Mouse (Mus musculus) effector memory CD4-positive, alpha-beta T cell, adult 7 months (primary cell): Measurements from ENCODE around the gene Krtap4-16. TPM values are rescaled to one million over a fixed set of nuclear protein-coding genes. Genes with fewer than 3 reads are reported as not detected.

Source experiments
- polyA plus RNA-seq: library from polyadenylated mRNA; unstranded; fragments of 100-300 nt; shearing (Covaris generic); gene quantifications from one replicate; pipeline ENCODE4 v1.2.1, GENCODE M21; 2017

Gene Krtap4-16
- polyA plus RNA-seq = not detected

DNA sequence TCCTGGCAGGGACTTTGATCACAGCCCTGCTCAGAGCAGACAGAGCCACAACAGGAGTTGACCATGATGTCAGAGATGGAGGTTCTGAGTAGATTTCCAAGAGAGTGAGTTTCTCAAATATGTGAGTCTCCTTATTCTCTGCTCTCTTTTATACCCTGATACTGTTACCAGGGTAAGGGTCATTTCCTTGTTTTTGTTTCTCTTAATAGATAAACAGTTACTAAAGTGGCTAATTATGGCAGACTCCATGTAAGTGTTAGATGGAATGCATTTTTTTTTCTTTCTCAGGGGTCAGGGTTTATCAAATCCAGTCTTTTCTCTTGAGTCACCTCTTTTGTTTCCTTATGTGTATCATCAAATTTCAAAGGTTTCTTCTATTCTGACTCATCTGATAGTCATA lies at the start of gene Krtap4-16:
Gene Krtap4-16, minus strand, starts transcription at position 101 of the 400 bp plus-strand sequence.

DNA sequence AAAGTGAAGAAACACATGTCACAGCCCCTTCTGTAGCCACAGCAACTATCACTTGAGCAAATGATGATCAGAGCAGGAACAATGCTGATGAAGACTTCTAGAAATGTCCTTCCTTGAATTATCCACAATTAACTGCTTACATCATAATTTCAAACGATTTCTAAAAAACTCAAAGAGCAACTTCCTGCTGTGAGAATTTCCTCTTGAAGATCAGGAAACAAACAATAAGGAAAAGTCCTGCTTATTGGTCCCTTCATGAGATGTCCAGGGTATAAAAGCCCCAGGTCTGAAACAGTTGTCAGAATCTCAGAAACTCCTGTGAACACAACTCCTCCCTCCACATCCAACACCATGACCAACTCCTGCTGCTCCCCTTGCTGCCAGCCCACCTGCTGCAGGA lies 27.5 kb upstream of the Krtap4-16 start, which contains the start of gene Gm11567:
Gene Gm11567, plus strand, starts transcription at position 301 of the 400 bp plus-strand sequence.

GRCm38 (mm10) chr11:99873089-99873488 lies 21.7 kb upstream of the Krtap4-16 start, which contains the start of gene Krtap9-1:
TSS of gene Krtap9-1 (plus strand) at chr11:99873389.

DNA sequence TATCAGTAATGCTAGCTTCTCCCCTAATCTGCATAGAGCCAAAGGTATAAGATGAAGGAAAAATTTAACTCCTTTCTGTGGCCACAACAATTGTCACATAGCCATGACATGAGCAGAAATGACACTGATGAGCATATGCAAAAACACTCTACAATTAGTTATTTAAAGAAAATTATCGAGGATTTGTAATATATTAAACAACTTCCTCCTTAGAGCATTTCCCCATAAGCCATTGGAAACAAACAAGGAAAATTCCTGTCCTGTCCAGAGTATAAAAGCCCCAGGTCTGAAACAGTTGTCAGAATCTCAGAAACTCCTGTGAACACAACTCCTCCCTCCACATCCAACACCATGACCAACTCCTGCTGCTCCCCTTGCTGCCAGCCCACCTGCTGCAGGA lies 12.8 kb upstream of the Krtap4-16 start, which contains the start of gene Gm11559:
Gene Gm11559, plus strand, starts transcription at position 301 of the 400 bp plus-strand sequence.

GRCm38 (mm10) chr11:99857617-99858016 lies 6.2 kb upstream of the Krtap4-16 start, which contains the start of gene Gm11568:
TSS of gene Gm11568 (plus strand) at chr11:99857917.

DNA sequence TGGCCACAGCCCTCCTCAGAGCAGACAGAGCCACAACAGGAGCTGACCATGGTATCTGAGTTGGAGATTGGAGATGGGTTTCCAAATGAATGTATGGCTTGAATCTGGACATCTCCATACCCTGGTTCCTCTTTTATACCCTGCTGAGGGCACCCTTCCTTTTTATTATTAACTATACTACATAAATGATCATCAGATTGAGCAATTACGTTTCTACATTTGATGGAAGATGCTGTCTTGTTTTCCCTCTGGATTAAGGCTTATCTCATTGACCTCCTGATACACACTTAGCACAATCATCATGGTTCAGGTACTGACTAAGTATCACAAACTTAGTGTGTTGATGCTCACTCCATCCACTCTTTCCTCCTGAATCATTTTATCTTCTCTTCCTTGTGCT lies 13.4 kb downstream of the Krtap4-16 start, which contains the start of gene 2300003K06Rik:
Gene 2300003K06Rik, minus strand, starts transcription at position 101 of the 400 bp plus-strand sequence.

GRCm38 (mm10) chr11:99815566-99815965 lies 35.8 kb downstream of the Krtap4-16 start, which contains the start of gene Gm11564:
TSS of gene Gm11564 (minus strand) at chr11:99815666.

DNA sequence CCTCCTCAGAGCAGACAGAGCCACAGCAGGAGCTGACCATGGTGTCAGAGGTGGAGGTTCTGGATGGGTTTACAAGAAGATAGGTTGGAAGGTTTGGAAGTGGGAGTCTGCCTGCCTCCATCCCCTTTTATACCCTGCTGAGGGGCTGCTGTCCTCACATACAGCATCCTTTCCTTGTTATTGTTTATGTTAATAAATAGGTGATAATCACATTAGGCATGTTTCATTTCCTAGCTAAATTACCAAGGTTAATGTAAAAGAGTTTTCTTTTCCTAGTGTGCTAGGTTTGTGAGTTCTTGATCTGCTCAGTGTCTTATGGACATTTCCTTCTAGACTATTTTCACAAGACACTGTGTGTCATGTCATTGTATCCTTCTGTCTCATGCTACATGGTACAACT lies 41.6 kb downstream of the Krtap4-16 start, which contains the start of gene Krtap4-13:
Gene Krtap4-13, minus strand, starts transcription at position 101 of the 400 bp plus-strand sequence.

DNA sequence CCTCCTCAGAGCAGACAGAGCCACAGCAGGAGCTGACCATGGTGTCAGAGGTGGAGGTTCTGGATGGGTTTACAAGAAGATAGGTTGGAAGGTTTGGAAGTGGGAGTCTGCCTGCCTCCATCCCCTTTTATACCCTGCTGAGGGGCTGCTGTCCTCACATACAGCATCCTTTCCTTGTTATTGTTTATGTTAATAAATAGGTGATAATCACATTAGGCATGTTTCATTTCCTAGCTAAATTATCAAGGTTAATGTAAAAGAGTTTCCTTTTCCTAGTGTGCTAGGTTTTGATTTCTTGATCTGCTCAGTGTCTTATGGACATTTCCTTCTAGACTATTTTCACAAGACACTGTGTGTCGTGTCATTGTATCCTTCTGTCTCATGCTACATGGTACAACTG lies 47.1 kb downstream of the Krtap4-16 start, which contains the start of gene Gm11554:
Gene Gm11554, minus strand, starts transcription at position 101 of the 400 bp plus-strand sequence.

Other genes starting within 250 kb of the Krtap4-16 start
- not detected for gene Gm11938, start 248.3 kb downstream of the Krtap4-16 start, polyA plus RNA-seq
- gene Gm11937, start 241.4 kb downstream of the Krtap4-16 start, polyA plus RNA-seq = not detected
- not detected for gene Krtap2-4, start 236.8 kb downstream of the Krtap4-16 start, polyA plus RNA-seq
- gene Gm11562, start 231.2 kb downstream of the Krtap4-16 start, polyA plus RNA-seq = not detected
- gene Krtap4-1, start 223.4 kb downstream of the Krtap4-16 start, polyA plus RNA-seq = not detected
- gene Krtap4-2, start 216.5 kb downstream of the Krtap4-16 start, polyA plus RNA-seq = not detected
- not detected for gene Krtap4-7, start 207.5 kb downstream of the Krtap4-16 start, polyA plus RNA-seq
- not detected for gene Gm11555, start 201.4 kb downstream of the Krtap4-16 start, polyA plus RNA-seq
- gene Gm11563, start 192.6 kb downstream of the Krtap4-16 start, polyA plus RNA-seq = not detected
- gene Krtap4-6, start 185.6 kb downstream of the Krtap4-16 start, polyA plus RNA-seq = not detected
- not detected for gene Gm14190, start 160.9 kb downstream of the Krtap4-16 start, polyA plus RNA-seq
- gene Gm14180, start 117.3 kb downstream of the Krtap4-16 start, polyA plus RNA-seq = not detected
- gene Gm11595, start 78.7 kb downstream of the Krtap4-16 start, polyA plus RNA-seq = not detected
- not detected for gene Krtap4-8, start 70.9 kb downstream of the Krtap4-16 start, polyA plus RNA-seq
- gene Krtap4-9, start 66.4 kb downstream of the Krtap4-16 start, polyA plus RNA-seq = not detected
- gene Gm11596, start 58.1 kb downstream of the Krtap4-16 start, polyA plus RNA-seq = not detected
- not detected for gene Gm11569, start 52.7 kb downstream of the Krtap4-16 start, polyA plus RNA-seq
- gene Gm11554, start 47.2 kb downstream of the Krtap4-16 start, polyA plus RNA-seq = not detected
- gene Krtap4-13, start 41.7 kb downstream of the Krtap4-16 start, polyA plus RNA-seq = not detected
- gene Gm11564, start 35.9 kb downstream of the Krtap4-16 start, polyA plus RNA-seq = not detected
- gene 2300003K06Rik, start 13.5 kb downstream of the Krtap4-16 start, polyA plus RNA-seq = not detected
- gene Gm11568, start 6.3 kb upstream of the Krtap4-16 start, polyA plus RNA-seq = not detected
- not detected for gene Gm11559, start 12.9 kb upstream of the Krtap4-16 start, polyA plus RNA-seq
- not detected for gene Krtap9-1, start 21.8 kb upstream of the Krtap4-16 start, polyA plus RNA-seq
- gene Gm11567, start 27.6 kb upstream of the Krtap4-16 start, polyA plus RNA-seq = not detected
- not detected for gene Krtap31-1, start 56.3 kb upstream of the Krtap4-16 start, polyA plus RNA-seq
- not detected for gene Gm11565, start 63.1 kb upstream of the Krtap4-16 start, polyA plus RNA-seq
- not detected for gene Krtap31-2, start 84.7 kb upstream of the Krtap4-16 start, polyA plus RNA-seq
- gene Krtap9-5, start 96.9 kb upstream of the Krtap4-16 start, polyA plus RNA-seq = 0.60 TPM
- gene Krtap29-1, start 127.4 kb upstream of the Krtap4-16 start, polyA plus RNA-seq = not detected
- gene Krtap16-1, start 135.0 kb upstream of the Krtap4-16 start, polyA plus RNA-seq = not detected
- gene Krtap17-1, start 142.4 kb upstream of the Krtap4-16 start, polyA plus RNA-seq = not detected
- gene Krt33a, start 164.6 kb upstream of the Krtap4-16 start, polyA plus RNA-seq = not detected
- not detected for gene Krt33b, start 178.3 kb upstream of the Krtap4-16 start, polyA plus RNA-seq
- gene Krt34, start 189.9 kb upstream of the Krtap4-16 start, polyA plus RNA-seq = 0.32 TPM
- gene Krt31, start 198.9 kb upstream of the Krtap4-16 start, polyA plus RNA-seq = not detected
- gene Krt32, start 236.6 kb upstream of the Krtap4-16 start, polyA plus RNA-seq = not detected
- gene Krt35, start 244.6 kb upstream of the Krtap4-16 start, polyA plus RNA-seq = not detected